30 mouse cellular contexts compared by ENCODE assay signal in genomic region chr6:34694096-34694495, GRCm38 (mm10).
"Had no signal": no experiment of that assay in that cellular context is flagged by ENCODE, and none has a peak within 500 bp of the region (broad histone marks: within the 10 kb centered on the region; RNA-seq: fewer than 3 reads in every experiment).

No protein-coding gene starts in this region.

- H3K27ac ChIP-seq: limb, embryonic 10.5 days; limb, embryonic 12.5 days; limb, embryonic 13.5 days; limb, embryonic 15.5 days; liver, embryonic 12.5 days; liver, embryonic 13.5 days; liver, embryonic 14.5 days; liver, embryonic 15.5 days; lung, embryonic 15.5 days; macrophage; midbrain, embryonic 10.5 days; midbrain, embryonic 12.5 days; midbrain, embryonic 13.5 days; midbrain, embryonic 15.5 days; neural tube, embryonic 12.5 days had no signal

- H3K9ac ChIP-seq: limb, embryonic 12.5 days; limb, embryonic 13.5 days; limb, embryonic 15.5 days; liver, embryonic 12.5 days; liver, embryonic 13.5 days; liver, embryonic 14.5 days; liver, embryonic 15.5 days; liver, postnatal 0 days; lung, embryonic 14.5 days; lung, embryonic 15.5 days; midbrain, embryonic 12.5 days; midbrain, embryonic 13.5 days; midbrain, embryonic 15.5 days; neural tube, embryonic 12.5 days had no signal

- H3K27me3 ChIP-seq: limb, embryonic 12.5 days; limb, embryonic 13.5 days; limb, embryonic 15.5 days; liver, embryonic 12.5 days; liver, embryonic 13.5 days; liver, embryonic 15.5 days; lung, embryonic 15.5 days; midbrain, embryonic 12.5 days; midbrain, embryonic 13.5 days; midbrain, embryonic 15.5 days; neural tube, embryonic 12.5 days had no signal

- H3K4me3 ChIP-seq: limb, embryonic 10.5 days; limb, embryonic 12.5 days; limb, embryonic 13.5 days; limb, embryonic 15.5 days; liver, embryonic 12.5 days; liver, embryonic 13.5 days; liver, embryonic 15.5 days; lung, embryonic 15.5 days; megakaryocyte, embryonic 14.5 days; midbrain, embryonic 10.5 days; midbrain, embryonic 12.5 days; midbrain, embryonic 13.5 days; midbrain, embryonic 15.5 days; myocyte; neural tube, embryonic 12.5 days had no signal

- H3K36me3 ChIP-seq: limb, embryonic 10.5 days; limb, embryonic 12.5 days; limb, embryonic 15.5 days; liver, embryonic 12.5 days; liver, embryonic 13.5 days; liver, embryonic 15.5 days; lung, embryonic 15.5 days; midbrain, embryonic 10.5 days; midbrain, embryonic 12.5 days; midbrain, embryonic 13.5 days; midbrain, embryonic 15.5 days; neural tube, embryonic 12.5 days had no signal

- H3K9me3 ChIP-seq: limb, embryonic 10.5 days; limb, embryonic 12.5 days; limb, embryonic 13.5 days; limb, embryonic 15.5 days; liver, embryonic 12.5 days; liver, embryonic 13.5 days; liver, embryonic 15.5 days; lung, embryonic 15.5 days; midbrain, embryonic 10.5 days; midbrain, embryonic 12.5 days; midbrain, embryonic 13.5 days; midbrain, embryonic 15.5 days; neural tube, embryonic 12.5 days had no signal

- H3K4me1 ChIP-seq: limb, embryonic 12.5 days; liver, embryonic 12.5 days; liver, embryonic 13.5 days; liver, embryonic 15.5 days; lung, embryonic 15.5 days; midbrain, embryonic 10.5 days; midbrain, embryonic 12.5 days; midbrain, embryonic 13.5 days; midbrain, embryonic 15.5 days; neural tube, embryonic 12.5 days had no signal

- DNase-seq: left cerebral cortex, postnatal 4 days; liver; liver, embryonic 13.5 days; liver, postnatal 0 days; lung, adult 18-20 months; lung, adult 2 months; lung, embryonic 14.5 days; lung, postnatal 10 days; lung, postnatal 14 days; lung, postnatal 36 days; lung, postnatal 4 days; midbrain, embryonic 14.5 days had no signal

- H3K4me2 ChIP-seq: limb, embryonic 12.5 days; limb, embryonic 13.5 days; limb, embryonic 15.5 days; liver, embryonic 11.5 days; liver, embryonic 12.5 days; liver, embryonic 13.5 days; liver, embryonic 15.5 days; lung, embryonic 14.5 days; lung, embryonic 15.5 days; midbrain, embryonic 11.5 days; midbrain, embryonic 12.5 days; midbrain, embryonic 13.5 days; midbrain, embryonic 15.5 days; neural tube, embryonic 12.5 days had no signal
